15 mouse cellular contexts compared by ENCODE assay signal in genomic region chr9:123335044-123335670, GRCm38 (mm10). TPM values are rescaled to one million over a fixed set of nuclear protein-coding genes. Genes with fewer than 3 reads are reported as not detected.
A peak's percentile ranks its signal among the peaks of the same experiment; 100 is the strongest.
DNase-seq lines count a peak whose midpoint lies in the region; ATAC-seq lines count a peak whose summit lies in the region.
"Had no signal": no experiment of that assay in that cellular context is flagged by ENCODE, and none has a peak within 500 bp of the region (broad histone marks: within the 10 kb centered on the region; RNA-seq: fewer than 3 reads in every experiment).

No protein-coding gene starts in this region.

- peak; percentile 11 for DNase-seq in kidney, adult 18-20 months
- no peak for DNase-seq in kidney, postnatal 25 days
- peak; percentile 6 for DNase-seq in retina, embryonic 14.5 days (ENCODE audit: low spot score)
- no peak for DNase-seq in retina, postnatal 1 day
- no peak for DNase-seq in cerebellum, adult 11 months
- DNase-seq: adrenal gland, postnatal 10 days; cerebellum, adult 8-10 months; lung, postnatal 10 days; thymus, postnatal 4 days had no signal

- 0 out of 2 replicates have a peak overlapping the region, but pooled peaks have one; percentile 11 for H3K27ac ChIP-seq in forebrain, embryonic 15.5 days (replicated peaks)
- H3K27ac ChIP-seq in forebrain, embryonic 16.5 days (ENCODE audit: low read length): no peak overlapping the region
- H3K27ac ChIP-seq: heart, embryonic 15.5 days; liver, embryonic 14.5 days had no signal

- no peak overlapping the region for H3K4me2 ChIP-seq in forebrain, embryonic 15.5 days (replicated peaks)
- H3K4me2 ChIP-seq in forebrain, embryonic 16.5 days (ENCODE audit: low read length): no peak overlapping the region
- H3K4me2 ChIP-seq: heart, embryonic 15.5 days had no signal

- no peaks in the 10 kb centered on the region for H3K27me3 ChIP-seq in forebrain, embryonic 15.5 days
- no peaks in the 10 kb centered on the region for H3K27me3 ChIP-seq in forebrain, embryonic 16.5 days (replicated peaks; ENCODE audit: control insufficient read depth, insufficient read depth, low read length)
- H3K27me3 ChIP-seq: heart, embryonic 15.5 days had no signal

- H3K4me3 ChIP-seq in forebrain, embryonic 15.5 days: no peak overlapping the region
- H3K4me3 ChIP-seq in forebrain, embryonic 16.5 days (replicated peaks; ENCODE audit: low read length): no peak overlapping the region
- H3K4me3 ChIP-seq: erythroblast, embryonic 14.5 days; heart, embryonic 15.5 days had no signal

- 0 out of 2 replicates have a peak, but pooled peaks cover 6% of the 10 kb centered on the region for H3K4me1 ChIP-seq in forebrain, embryonic 15.5 days
- 0 out of 2 replicates have a peak, but pooled peaks cover 3% of the 10 kb centered on the region for H3K4me1 ChIP-seq in forebrain, embryonic 16.5 days (replicated peaks; ENCODE audit: control insufficient read depth, insufficient read depth, low read length)
- H3K4me1 ChIP-seq: heart, embryonic 15.5 days had no signal

- no peaks in the 10 kb centered on the region for H3K36me3 ChIP-seq in forebrain, embryonic 15.5 days
- H3K36me3 ChIP-seq in forebrain, embryonic 16.5 days (ENCODE audit: control insufficient read depth, insufficient read depth): no peaks in the 10 kb centered on the region
- H3K36me3 ChIP-seq: heart, embryonic 15.5 days had no signal

- no peaks in the 10 kb centered on the region for H3K9me3 ChIP-seq in forebrain, embryonic 15.5 days
- H3K9me3 ChIP-seq in forebrain, embryonic 16.5 days (ENCODE audit: control insufficient read depth, low read length): no peaks in the 10 kb centered on the region
- H3K9me3 ChIP-seq: heart, embryonic 15.5 days had no signal

- ATAC-seq in forebrain, embryonic 15.5 days (replicated peaks): no peak
- no peak for ATAC-seq in forebrain, embryonic 16.5 days
- ATAC-seq: inflammation-experienced regulatory T-cells, adult 6 months had no signal

- H3K9ac ChIP-seq in forebrain, embryonic 15.5 days (replicated peaks): no peak overlapping the region
- H3K9ac ChIP-seq in forebrain, embryonic 16.5 days (replicated peaks; ENCODE audit: low read depth, low read length): no peak overlapping the region
- H3K9ac ChIP-seq: heart, embryonic 15.5 days; liver, embryonic 14.5 days had no signal

- WGBS in forebrain, embryonic 15.5 days: 47% methylated on average over 5 of the region's 5 CpGs
- WGBS in forebrain, embryonic 16.5 days: 40% methylated on average over 5 of the region's 5 CpGs

RNA-seq across cellular contexts. Expression of gene Lars2, which starts 31.6 kb away (rescaled TPM):
- polyA plus RNA-seq in forebrain, embryonic 15.5 days (2015; fragmentation: Nextera tagmentation; extraction: Ambion mirVana): 861 and 924 TPM in 2 replicates
- 763 and 906 TPM in 2 replicates for polyA plus RNA-seq in forebrain, embryonic 16.5 days (2015; fragmentation: Nextera tagmentation; extraction: Ambion mirVana)

Comparison
In these comparisons a context has a peak if more than half of its experiments do, and no peak if none do; other contexts are left out.
1. DNase-seq: peak in kidney, adult 18-20 months (single experiment) and retina, embryonic 14.5 days (single experiment); none in kidney, postnatal 25 days (0 of 2), retina, postnatal 1 day (single experiment) and cerebellum, adult 11 months (single experiment).